Mouse (Mus musculus) midbrain, postnatal 0 days (tissue): Measurements from ENCODE around the gene Nsg1. TPM values are rescaled to one million over a fixed set of nuclear protein-coding genes. Genes with fewer than 3 reads are reported as not detected.

ENCODE experiments used
- ATAC-seq: fragments of 200-750 bp; cut with Nextera tagmentation; 2 replicates; pipeline ENCODE4 v1.8.0; 2017; ENCODE audit warnings: moderate number of reproducible peaks, mild to moderate bottlenecking, moderate TSS enrichment, moderate library complexity; ENCODE audit not compliant: low FRiP score
- DNase-seq: peaks from one replicate; pipeline ENCODE4 v3.0.0-alpha.2; 2015; ENCODE audit warnings: low spot score
- H3K27ac ChIP-seq: fragments of 300-500 bp; sonication (generic); 2 replicates; pipeline ENCODE4 v1.5.1; 2014; ENCODE audit warnings: low read depth, mild to moderate bottlenecking, low read length, mixed read lengths
- H3K27me3 ChIP-seq: fragments of 300-500 bp; sonication (generic); 2 replicates; pipeline ENCODE4 v1.6.1; 2014; ENCODE audit warnings: low read length, control low read depth, mixed read lengths; ENCODE audit not compliant: insufficient read depth
- H3K36me3 ChIP-seq: fragments of 300-500 bp; sonication (generic); 2 replicates; pipeline ENCODE4 v1.6.1; 2014; ENCODE audit warnings: low read length, control low read depth, mixed read lengths; ENCODE audit not compliant: insufficient read depth
- H3K4me1 ChIP-seq: fragments of 300-500 bp; sonication (generic); 2 replicates; pipeline ENCODE4 v1.6.1; 2014; ENCODE audit warnings: mild to moderate bottlenecking, control low read depth, antibody characterized with exemption, low read length, mixed read lengths; ENCODE audit not compliant: insufficient read depth
- H3K4me2 ChIP-seq: fragments of 300-500 bp; sonication (generic); 2 replicates; pipeline ENCODE4 v1.6.1; 2014; ENCODE audit warnings: low read depth, mild to moderate bottlenecking, low read length, mixed read lengths; ENCODE audit not compliant: poor library complexity, severe bottlenecking
- H3K4me3 ChIP-seq: fragments of 300-500 bp; sonication (generic); 2 replicates; pipeline ENCODE4 v1.5.1; 2014; ENCODE audit warnings: low read depth, mild to moderate bottlenecking, low read length, moderate library complexity
- H3K9ac ChIP-seq: fragments of 300-500 bp; sonication (generic); replicated peaks from 2 replicates; pipeline ENCODE4 v1.6.1; 2014; ENCODE audit warnings: mild to moderate bottlenecking, low read length, moderate library complexity, mixed read lengths; ENCODE audit not compliant: poor library complexity, severe bottlenecking
- H3K9me3 ChIP-seq: fragments of 300-500 bp; sonication (generic); 2 replicates; pipeline ENCODE4 v1.6.1; 2016; ENCODE audit warnings: low read length, control low read depth
- CTCF ChIP-seq: IDR thresholded peaks from 2 replicates; pipeline ENCODE4 v1.5.1; 2016; ENCODE audit warnings: antibody characterized with exemption, mild to moderate bottlenecking
- WGBS: fragments of 180-500 bp; shearing (Covaris S2); extraction: QIAGEN DNeasy Blood & Tissue Kit; methylation state at CpG from one replicate; pipeline ENCODE4 v1.1.7; 2014; 5-methylcytosine and 5-hydroxymethylcytosine counted together
- polyA plus RNA-seq: library from polyadenylated mRNA; unstranded; fragments of >200 nt; fragmentation: Nextera tagmentation; extraction: Ambion mirVana; gene quantifications from 2 replicates; pipeline ENCODE4 v1.2.1, GENCODE M21; 2015
- total RNA-seq: library from RNA; depleted of rRNA; stranded (reverse); fragments of >200 nt; gene quantifications from 2 replicates; pipeline ENCODE4 v1.2.3, GENCODE M21; 2014

Gene Nsg1
- total and polyA plus RNA-seq, 2 experiments from 2014 or later: 1,351 to 1,877 TPM

- no peak for TF ChIP-seq CTCF
- H3K9me3 ChIP-seq: no peaks in the 10 kb centered on the region
- no peak overlapping the region for H3K4me2 ChIP-seq
- H3K27ac ChIP-seq: no peak overlapping the region
- no peak overlapping the region for H3K9ac ChIP-seq
- no peak overlapping the region for H3K4me3 ChIP-seq
- H3K36me3 ChIP-seq: peaks cover 14% of the 10 kb centered on the region
- H3K4me1 ChIP-seq: no peaks in the 10 kb centered on the region
- no peaks in the 10 kb centered on the region for H3K27me3 ChIP-seq
- ATAC-seq (no peak), DNase-seq (no peak)
These were observed 36.2 kb upstream of the Nsg1 start for GRCm38 (mm10) chr5:38195941-38196340.

GRCm38 (mm10) chr5:38194946-38195345, 35.2 kb upstream of the Nsg1 start:
- no peak overlapping the region for H3K4me2 ChIP-seq
- no peaks in the 10 kb centered on the region for H3K4me1 ChIP-seq
- H3K4me3 ChIP-seq: no peak overlapping the region
- no peak for TF ChIP-seq CTCF
- WGBS: 3% methylated on average over 2 of the region's 2 CpGs
- DNase-seq (peak; percentile 5), ATAC-seq (no peak)
- H3K36me3 ChIP-seq: peaks cover 7% of the 10 kb centered on the region
- no peaks in the 10 kb centered on the region for H3K27me3 ChIP-seq
- no peaks in the 10 kb centered on the region for H3K9me3 ChIP-seq
- no peak overlapping the region for H3K9ac ChIP-seq
- no peak overlapping the region for H3K27ac ChIP-seq

GRCm38 (mm10) chr5:38190907-38191306, 31.2 kb upstream of the Nsg1 start:
- 96% methylated on average over 3 of the region's 3 CpGs for WGBS
- no peaks in the 10 kb centered on the region for H3K9me3 ChIP-seq
- H3K4me2 ChIP-seq: no peak overlapping the region
- no peak for TF ChIP-seq CTCF
- H3K4me1 ChIP-seq: no peaks in the 10 kb centered on the region
- DNase-seq (no peak), ATAC-seq (no peak)
- H3K9ac ChIP-seq: no peak overlapping the region
- H3K27me3 ChIP-seq: no peaks in the 10 kb centered on the region
- H3K36me3 ChIP-seq: no peaks in the 10 kb centered on the region
- no peak overlapping the region for H3K4me3 ChIP-seq
- no peak overlapping the region for H3K27ac ChIP-seq

GRCm38 (mm10) chr5:38187006-38187405, 27.3 kb upstream of the Nsg1 start:
- ATAC-seq (no peak), DNase-seq (no peak)
- H3K27ac ChIP-seq: no peak overlapping the region
- no peak for TF ChIP-seq CTCF
- H3K9ac ChIP-seq: no peak overlapping the region
- no peaks in the 10 kb centered on the region for H3K4me1 ChIP-seq
- no peak overlapping the region for H3K4me2 ChIP-seq
- H3K27me3 ChIP-seq: no peaks in the 10 kb centered on the region
- H3K4me3 ChIP-seq: no peak overlapping the region
- no peaks in the 10 kb centered on the region for H3K36me3 ChIP-seq
- H3K9me3 ChIP-seq: no peaks in the 10 kb centered on the region
- 86% methylated on average over 2 of the region's 2 CpGs for WGBS

GRCm38 (mm10) chr5:38184688-38185285, 25.1 kb upstream of the Nsg1 start:
- ATAC-seq (no peak), DNase-seq (no peak)
- WGBS: 87% methylated on average over 6 of the region's 6 CpGs
- H3K36me3 ChIP-seq: no peaks in the 10 kb centered on the region
- H3K27ac ChIP-seq: no peak overlapping the region
- no peak overlapping the region for H3K4me3 ChIP-seq
- no peaks in the 10 kb centered on the region for H3K9me3 ChIP-seq
- no peak overlapping the region for H3K4me2 ChIP-seq
- TF ChIP-seq CTCF: no peak
- H3K27me3 ChIP-seq: no peaks in the 10 kb centered on the region
- no peaks in the 10 kb centered on the region for H3K4me1 ChIP-seq
- H3K9ac ChIP-seq: no peak overlapping the region

GRCm38 (mm10) chr5:38174256-38174912, 14.7 kb upstream of the Nsg1 start:
- H3K9ac ChIP-seq: no peak overlapping the region
- H3K27me3 ChIP-seq: no peaks in the 10 kb centered on the region
- no peaks in the 10 kb centered on the region for H3K9me3 ChIP-seq
- no peak for DNase-seq
- WGBS: 75% methylated on average over 16 of the region's 16 CpGs
- H3K36me3 ChIP-seq: no peaks in the 10 kb centered on the region
- no peak overlapping the region for H3K4me3 ChIP-seq
- H3K27ac ChIP-seq: no peak overlapping the region
- ATAC-seq: no peak
- H3K4me2 ChIP-seq: no peak overlapping the region
- H3K4me1 ChIP-seq: no peaks in the 10 kb centered on the region
- no peak for TF ChIP-seq CTCF
